ENCODE assay signal across 22 mouse cellular contexts in genomic region chr11:79258738-79259137, GRCm38 (mm10). TPM values are rescaled to one million over a fixed set of nuclear protein-coding genes. Genes with fewer than 3 reads are reported as not detected.
"Had no signal": no experiment of that assay in that cellular context is flagged by ENCODE, and none has a peak within 500 bp of the region (broad histone marks: within the 10 kb centered on the region; RNA-seq: fewer than 3 reads in every experiment).

No protein-coding gene starts in this region.

- H3K36me3 ChIP-seq: limb, embryonic 10.5 days; limb, embryonic 13.5 days; liver, embryonic 12.5 days; liver, embryonic 15.5 days; lung, embryonic 15.5 days; midbrain, embryonic 10.5 days; neural tube, embryonic 13.5 days; stomach, embryonic 15.5 days had no signal

- H3K4me1 ChIP-seq: limb, embryonic 13.5 days; lung, embryonic 15.5 days; stomach, embryonic 15.5 days had no signal

- H3K9me3 ChIP-seq: limb, embryonic 10.5 days; liver, embryonic 12.5 days; liver, embryonic 15.5 days; lung, embryonic 15.5 days; midbrain, embryonic 10.5 days; neural tube, embryonic 13.5 days; stomach, embryonic 15.5 days had no signal

- DNase-seq: kidney, adult 18-20 months; kidney, adult 9 months; kidney, postnatal 14 days; kidney, postnatal 4 days; liver; lung, adult 18-20 months; lung, postnatal 10 days; lung, postnatal 36 days; midbrain, embryonic 14.5 days; thymus, postnatal 25 days had no signal

- H3K27ac ChIP-seq: limb, embryonic 10.5 days; limb, embryonic 13.5 days; liver, embryonic 12.5 days; liver, embryonic 15.5 days; lung, embryonic 15.5 days; midbrain, embryonic 10.5 days; neural tube, embryonic 13.5 days; stomach, embryonic 15.5 days had no signal

- H3K9ac ChIP-seq: limb, embryonic 13.5 days; liver, embryonic 12.5 days; liver, embryonic 15.5 days; lung, embryonic 15.5 days; neural tube, embryonic 13.5 days; stomach, embryonic 15.5 days had no signal

- ATAC-seq: liver, embryonic 12.5 days had no signal

- H3K27me3 ChIP-seq: limb, embryonic 13.5 days; lung, embryonic 15.5 days; megakaryocyte, embryonic 14.5 days; stomach, embryonic 15.5 days had no signal

- H3K4me3 ChIP-seq: limb, embryonic 10.5 days; limb, embryonic 13.5 days; liver, embryonic 12.5 days; liver, embryonic 15.5 days; lung, embryonic 15.5 days; megakaryocyte, embryonic 14.5 days; midbrain, embryonic 10.5 days; myocyte; neural tube, embryonic 13.5 days; stomach, embryonic 15.5 days had no signal

- H3K4me2 ChIP-seq: limb, embryonic 13.5 days; liver, embryonic 12.5 days; liver, embryonic 15.5 days; lung, embryonic 15.5 days; neural tube, embryonic 13.5 days; stomach, embryonic 15.5 days had no signal

RNA-seq across cellular contexts. Expression of gene Gm9964, which starts 38.0 kb away (rescaled TPM):
- total RNA-seq: neutrophil, adult 5-6 weeks had no signal
- polyA plus RNA-seq: kidney, embryonic 16.5 days; limb, embryonic 10.5 days; limb, embryonic 13.5 days; liver, embryonic 12.5 days; liver, embryonic 15.5 days; midbrain, embryonic 10.5 days; midbrain, embryonic 14.5 days; myocyte; neural tube, embryonic 13.5 days had no signal
